Mouse (Mus musculus) myocyte (in vitro differentiated cells): Measurements from ENCODE around the gene Map4k5. TPM values are rescaled to one million over a fixed set of nuclear protein-coding genes. Genes with fewer than 3 reads are reported as not detected.

Experiments
- H3K27me3 ChIP-seq: one replicate; pipeline ENCODE4 v1.6.1; 2011; ENCODE audit not compliant: control insufficient read depth, insufficient read depth, insufficient read length
- H3K36me3 ChIP-seq: one replicate; pipeline ENCODE4 v1.6.1; 2011; ENCODE audit not compliant: control insufficient read depth, insufficient read depth
- H3K4me2 ChIP-seq: one replicate; pipeline ENCODE4 v1.6.1; 2011; ENCODE audit warnings: low read depth, control low read depth
- H3K4me3 ChIP-seq: one replicate; pipeline ENCODE4 v1.5.1; 2011; ENCODE audit warnings: mild to moderate bottlenecking, control low read depth, moderate library complexity
- H3K79me2 ChIP-seq: one replicate; pipeline ENCODE4 v1.6.1; 2011; ENCODE audit not compliant: control insufficient read depth, insufficient read depth
- H3ac ChIP-seq: one replicate; pipeline ENCODE4 v1.6.1; 2011; ENCODE audit not compliant: control insufficient read depth, insufficient read length
- CEBPB ChIP-seq: IDR thresholded peaks from 2 replicates; pipeline ENCODE4 v1.6.1; 2011; ENCODE audit warnings: mild to moderate bottlenecking, moderate library complexity; ENCODE audit not compliant: poor library complexity, insufficient read depth, severe bottlenecking
- E2F4 ChIP-seq: IDR thresholded peaks from one replicate; pipeline ENCODE4 v1.6.1; 2011; ENCODE audit warnings: mild to moderate bottlenecking, control low read depth, moderate library complexity; ENCODE audit not compliant: insufficient read depth
- MAX ChIP-seq: IDR thresholded peaks from one replicate; pipeline ENCODE4 v1.6.1; 2011; ENCODE audit warnings: low read depth, mild to moderate bottlenecking, control low read depth
- MYOD1 ChIP-seq, 3 experiments: IDR thresholded peaks; one replicate each; pipeline ENCODE4 v1.6.1; 2011; ENCODE audit warnings: control low read depth in 2 of 3, low read depth in 2 of 3, mild to moderate bottlenecking in 2 of 3, moderate library complexity in 1 of 3; ENCODE audit not compliant: insufficient read length in 2 of 3, control insufficient read depth in 1 of 3
- MYOG ChIP-seq, 3 experiments: IDR thresholded peaks; one replicate each; pipeline ENCODE4 v1.6.1; 2011; ENCODE audit warnings: control low read depth in 2 of 3, low read depth in 2 of 3, mild to moderate bottlenecking in 2 of 3; ENCODE audit not compliant: insufficient read length in 2 of 3, control insufficient read depth in 1 of 3, insufficient read depth in 1 of 3
- POLR2A ChIP-seq: IDR thresholded peaks from one replicate; pipeline ENCODE4 v1.6.1; 2011; ENCODE audit warnings: low read depth, mild to moderate bottlenecking, control low read depth, moderate library complexity; ENCODE audit not compliant: insufficient read length
- POLR2AphosphoS2 ChIP-seq: IDR thresholded peaks from one replicate; pipeline ENCODE4 v1.6.1; 2011; ENCODE audit warnings: low read depth, control low read depth; ENCODE audit not compliant: insufficient read length
- REST ChIP-seq: IDR thresholded peaks from one replicate; pipeline ENCODE4 v1.6.1; 2011; ENCODE audit warnings: mild to moderate bottlenecking, control low read depth, moderate library complexity; ENCODE audit not compliant: insufficient read depth, insufficient read length
- SRF ChIP-seq: IDR thresholded peaks from one replicate; pipeline ENCODE4 v1.6.1; 2011; ENCODE audit warnings: low read depth; ENCODE audit not compliant: control insufficient read depth, insufficient read length
- TCF12 ChIP-seq: IDR thresholded peaks from one replicate; pipeline ENCODE4 v1.6.1; 2011; ENCODE audit warnings: mild to moderate bottlenecking, control low read depth; ENCODE audit not compliant: poor library complexity, insufficient read depth, severe bottlenecking
- TCF3 ChIP-seq: IDR thresholded peaks from one replicate; pipeline ENCODE4 v1.6.1; 2011; ENCODE audit warnings: low read depth, control low read depth; ENCODE audit not compliant: insufficient read length
- USF1 ChIP-seq: IDR thresholded peaks from one replicate; pipeline ENCODE4 v1.6.1; 2011; ENCODE audit warnings: low read depth, mild to moderate bottlenecking, control low read depth, moderate library complexity
- polyA plus RNA-seq: library from polyadenylated mRNA; unstranded; fragments of >200 nt; fragmentation: generic; extraction: Trizol; gene quantifications from one replicate; pipeline ENCODE4 v1.2.1, GENCODE M21; 2012; ENCODE audit warnings: missing spikeins

The Map4k5 gene
- polyA plus RNA-seq, 1 experiment = 6.1 TPM

DNA sequence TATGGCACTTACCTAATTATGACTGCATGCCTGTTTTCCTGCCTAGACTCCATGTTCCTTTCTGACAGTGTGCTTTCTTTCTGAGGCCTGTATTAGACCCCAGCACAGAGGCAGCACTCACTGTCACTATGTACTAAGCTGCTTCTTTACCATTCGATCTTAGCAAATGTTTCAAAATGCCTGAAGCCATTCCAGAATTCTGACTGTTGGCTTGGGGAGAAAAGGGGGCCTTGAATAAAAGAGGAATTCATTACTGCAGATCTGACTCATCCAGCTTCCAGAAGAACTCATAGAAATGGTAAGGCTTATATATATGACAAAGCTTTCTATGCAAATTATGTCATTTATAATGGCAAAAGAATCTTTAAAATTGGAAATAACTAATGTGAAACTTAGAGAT, 4.7 kb downstream of the Map4k5 start:
- Histone ChIP-seq H3K36me3 (no peaks in the 10 kb centered on the region), H3K79me2 (peaks cover 76% of the 10 kb centered on the region), H3ac (no peak overlapping the region), H3K4me3 (no peak overlapping the region), H3K27me3 (no peaks in the 10 kb centered on the region), H3K4me2 (no peak overlapping the region)
- no peak for TF ChIP-seq MAX
- no peak for TF ChIP-seq MYOG (IDR thresholded peaks at IDR 0.05; ENCODE audit: control insufficient read depth in 1 of 3, insufficient read depth in 1 of 3, insufficient read length in 2 of 3, low read depth in 2 of 3)
- no peak for TF ChIP-seq REST
- TF ChIP-seq E2F4 = no peak
- TF ChIP-seq SRF = no peak
- TF ChIP-seq USF1 = no peak
- TF ChIP-seq TCF12 = no peak
- no peak for TF ChIP-seq MYOD1 (IDR thresholded peaks at IDR 0.05; ENCODE audit: control insufficient read depth in 1 of 3, insufficient read length in 2 of 3, low read depth in 2 of 3)
- no peak for TF ChIP-seq POLR2A
- TF ChIP-seq POLR2AphosphoS2 = no peak
- no peak for TF ChIP-seq TCF3
- no peak for TF ChIP-seq CEBPB

DNA sequence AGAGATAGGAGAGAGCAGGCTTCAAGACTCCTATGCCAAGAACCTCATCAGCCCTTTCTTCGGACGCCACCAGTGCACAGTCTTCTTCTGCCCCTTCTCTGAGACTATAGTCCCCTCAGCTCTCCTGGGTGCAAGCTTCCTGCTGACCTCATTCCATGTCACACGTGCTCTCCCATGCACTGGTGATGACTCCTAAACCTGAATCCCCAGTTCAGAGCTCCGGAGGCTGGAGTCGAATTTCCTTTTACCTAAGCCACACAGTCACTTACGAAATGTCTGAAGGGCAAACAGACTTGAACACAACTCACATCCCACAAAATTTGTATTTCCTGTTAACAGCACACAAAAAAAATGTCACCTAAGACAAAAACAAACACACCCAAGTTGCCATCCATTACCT, 5.2 kb downstream of the Map4k5 start:
- Histone ChIP-seq H3ac (no peak overlapping the region), H3K4me2 (no peak overlapping the region), H3K4me3 (no peak overlapping the region), H3K27me3 (no peaks in the 10 kb centered on the region), H3K36me3 (no peaks in the 10 kb centered on the region), H3K79me2 (peaks cover 82% of the 10 kb centered on the region)
- no peak for TF ChIP-seq SRF
- no peak for TF ChIP-seq MYOD1 (IDR thresholded peaks at IDR 0.05; ENCODE audit: control insufficient read depth in 1 of 3, insufficient read length in 2 of 3, low read depth in 2 of 3)
- no peak for TF ChIP-seq E2F4
- no peak for TF ChIP-seq CEBPB
- TF ChIP-seq MYOG (IDR thresholded peaks at IDR 0.05; ENCODE audit: control insufficient read depth in 1 of 3, insufficient read depth in 1 of 3, insufficient read length in 2 of 3, low read depth in 2 of 3) = no peak
- TF ChIP-seq USF1 = no peak
- no peak for TF ChIP-seq POLR2A
- TF ChIP-seq REST = no peak
- TF ChIP-seq TCF12 = no peak
- TF ChIP-seq TCF3 = no peak

DNA sequence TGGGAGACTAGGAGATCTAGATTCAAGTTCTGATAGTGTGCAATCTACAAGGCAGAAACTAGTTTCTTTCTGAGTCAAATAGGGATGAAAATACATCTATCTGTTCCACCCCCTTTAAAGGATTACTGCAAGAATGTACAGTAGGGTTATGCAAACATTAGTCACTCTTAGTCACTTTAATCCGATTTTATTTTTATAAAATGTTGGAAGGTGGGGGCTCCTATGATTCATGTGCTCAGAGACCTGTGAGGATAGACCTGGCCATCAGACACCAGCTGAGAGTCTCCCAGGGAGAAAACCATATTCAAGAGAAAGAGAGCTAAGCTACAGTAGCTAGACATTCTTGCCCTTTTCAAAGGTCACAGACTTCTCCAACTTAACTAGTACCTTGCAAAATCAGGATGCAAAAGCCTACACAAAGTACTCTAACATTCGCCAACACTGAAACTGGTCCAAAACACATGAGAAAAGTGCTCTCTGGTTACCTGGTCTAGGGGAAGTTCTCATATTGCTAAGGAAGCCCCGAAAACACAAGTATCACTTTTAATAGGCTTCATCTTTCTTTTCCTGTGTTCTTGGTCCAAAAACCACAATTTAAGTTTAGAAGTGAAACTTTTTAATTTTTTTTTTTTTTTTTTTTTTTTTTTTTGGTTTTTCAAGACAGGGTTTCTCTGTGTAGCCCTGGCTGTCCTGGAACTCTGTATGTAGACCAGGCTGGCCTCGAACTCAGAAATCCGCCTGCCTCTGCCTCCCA, 7.7 kb downstream of the Map4k5 start:
- Histone ChIP-seq H3K79me2 (peaks cover 77% of the 10 kb centered on the region), H3ac (no peak overlapping the region), H3K27me3 (no peaks in the 10 kb centered on the region), H3K4me2 (peak overlapping the region; percentile 46), H3K4me3 (no peak overlapping the region), H3K36me3 (no peaks in the 10 kb centered on the region)
- no peak for TF ChIP-seq POLR2A
- no peak for TF ChIP-seq MYOG (IDR thresholded peaks at IDR 0.05; ENCODE audit: control insufficient read depth in 1 of 3, insufficient read depth in 1 of 3, insufficient read length in 2 of 3, low read depth in 2 of 3)
- no peak for TF ChIP-seq MYOD1 (IDR thresholded peaks at IDR 0.05; ENCODE audit: control insufficient read depth in 1 of 3, insufficient read length in 2 of 3, low read depth in 2 of 3)
- no peak for TF ChIP-seq SRF
- no peak for TF ChIP-seq REST
- no peak for TF ChIP-seq USF1
- TF ChIP-seq TCF3 = no peak
- TF ChIP-seq E2F4 = no peak
- TF ChIP-seq CEBPB = peak; percentile 13; the same call in 1 of the 2 replicates

DNA sequence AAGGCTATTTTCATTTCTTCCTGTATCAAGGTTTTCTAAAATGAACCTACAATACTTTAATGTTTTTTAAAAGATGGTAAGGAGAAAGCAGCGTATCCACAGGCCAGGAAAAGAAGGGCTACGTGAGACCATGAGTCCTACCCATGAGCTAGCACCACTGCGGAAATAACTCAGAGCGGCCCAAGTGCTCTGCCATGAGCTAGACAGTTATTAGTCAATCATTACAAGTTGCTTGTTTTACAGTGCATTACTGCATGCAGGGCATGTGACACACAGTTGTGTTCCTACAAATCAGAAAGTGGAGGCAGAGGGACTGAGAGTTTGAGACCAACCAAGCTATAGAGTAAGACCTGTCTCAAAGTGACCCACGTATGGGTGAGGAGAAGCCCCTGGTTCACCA, 8.9 kb downstream of the Map4k5 start:
- Histone ChIP-seq H3K79me2 (peaks cover 71% of the 10 kb centered on the region), H3K27me3 (no peaks in the 10 kb centered on the region), H3ac (no peak overlapping the region), H3K4me3 (no peak overlapping the region), H3K4me2 (no peak overlapping the region), H3K36me3 (no peaks in the 10 kb centered on the region)
- TF ChIP-seq REST = no peak
- TF ChIP-seq POLR2A = no peak

DNA sequence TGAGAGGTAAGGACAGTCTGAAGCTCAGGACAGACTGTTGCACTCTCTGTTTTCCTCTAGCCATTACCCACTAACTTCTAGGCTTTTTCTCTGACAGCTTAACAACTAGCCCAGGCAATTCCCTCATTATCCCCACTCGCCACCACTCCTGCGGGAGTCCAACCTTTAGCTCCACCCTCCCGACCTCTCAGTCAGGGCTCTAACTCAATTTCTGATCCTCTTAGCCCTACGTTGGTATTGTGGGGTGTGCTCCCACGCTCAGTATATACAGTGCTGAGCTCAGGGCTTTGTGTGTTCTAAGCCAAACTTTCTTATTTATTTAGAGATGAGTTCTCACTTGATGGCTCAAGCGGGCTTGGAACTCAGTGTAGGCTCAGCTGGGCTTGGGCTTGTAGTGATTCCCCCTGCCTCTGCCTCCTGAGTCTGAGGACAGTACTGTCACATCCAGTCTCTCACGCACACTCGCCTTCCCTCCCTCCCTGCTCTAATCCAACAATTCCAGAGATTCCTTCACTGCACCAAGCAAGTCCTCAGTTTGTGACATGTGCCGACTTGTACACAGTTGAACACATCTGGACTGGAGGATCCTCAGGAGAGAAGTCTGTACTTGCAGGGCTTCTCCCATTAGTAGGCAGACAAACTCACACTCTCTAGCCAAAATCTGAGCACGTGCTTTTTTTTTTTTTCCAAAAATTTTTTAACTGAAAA, 11.6 kb downstream of the Map4k5 start:
- Histone ChIP-seq H3K4me3 (no peak overlapping the region), H3K4me2 (no peak overlapping the region), H3K27me3 (no peaks in the 10 kb centered on the region), H3K79me2 (peaks cover 60% of the 10 kb centered on the region), H3K36me3 (no peaks in the 10 kb centered on the region), H3ac (no peak overlapping the region)
- TF ChIP-seq MYOD1 (IDR thresholded peaks at IDR 0.05; ENCODE audit: control insufficient read depth in 1 of 3, insufficient read length in 2 of 3, low read depth in 2 of 3) (no peak), USF1 (no peak), SRF (no peak), MYOG (IDR thresholded peaks at IDR 0.05; ENCODE audit: control insufficient read depth in 1 of 3, insufficient read depth in 1 of 3, insufficient read length in 2 of 3, low read depth in 2 of 3) (no peak), E2F4 (no peak), TCF12 (no peak), CEBPB (no peak), TCF3 (no peak), MAX (no peak), POLR2A (no peak), REST (no peak), POLR2AphosphoS2 (no peak)
